Mouse (Mus musculus) large intestine, adult 2 months (tissue): ENCODE measurements around the gene Ahnak2. TPM values are rescaled to one million over a fixed set of nuclear protein-coding genes. Genes with fewer than 3 reads are reported as not detected.

Source experiments
- polyA plus RNA-seq: library from polyadenylated mRNA; depleted of rRNA; stranded (reverse); fragments of >200 nt; gene quantifications from 2 replicates; pipeline ENCODE4 v1.2.3, GENCODE M21; 2012; rRNA removed

The Ahnak2 gene
- polyA plus RNA-seq, 1 experiment: 1.6 TPM

Other genes starting within 250 kb of the Ahnak2 start
- gene Inf2, start 213.9 kb downstream of the Ahnak2 start, polyA plus RNA-seq: 10.4 and 12.6 TPM in 2 replicates
- gene Adssl1, start 182.6 kb downstream of the Ahnak2 start, polyA plus RNA-seq: 0.90 and 1.2 TPM in 2 replicates
- gene Siva1, start 158.0 kb downstream of the Ahnak2 start, polyA plus RNA-seq: 29.9 and 30.4 TPM in 2 replicates
- gene Akt1, start 127.8 kb downstream of the Ahnak2 start, polyA plus RNA-seq: 110 and 119 TPM in 2 replicates
- gene Zbtb42, start 123.8 kb downstream of the Ahnak2 start, polyA plus RNA-seq: 14.0 and 19.9 TPM in 2 replicates
- 53.2 and 63.1 TPM in 2 replicates for gene Cep170b, start 82.2 kb downstream of the Ahnak2 start, polyA plus RNA-seq
- 39.4 and 46.9 TPM in 2 replicates for gene Pld4, start 42.0 kb downstream of the Ahnak2 start, polyA plus RNA-seq
- gene Clba1, start 6.3 kb upstream of the Ahnak2 start, polyA plus RNA-seq: 1.8 and 2.2 TPM in 2 replicates
- gene Cdca4, start 26.8 kb upstream of the Ahnak2 start, polyA plus RNA-seq: 25.2 and 26.2 TPM in 2 replicates
- 6.2 and 8.6 TPM in 2 replicates for gene Gpr132, start 65.6 kb upstream of the Ahnak2 start, polyA plus RNA-seq
- gene Jag2, start 127.1 kb upstream of the Ahnak2 start, polyA plus RNA-seq: 4.6 and 6.0 TPM in 2 replicates
- 55.7 and 58.3 TPM in 2 replicates for gene Nudt14, start 139.5 kb upstream of the Ahnak2 start, polyA plus RNA-seq
- gene Btbd6, start 173.8 kb upstream of the Ahnak2 start, polyA plus RNA-seq: 29.5 and 33.9 TPM in 2 replicates
- 23.4 and 41.5 TPM in 2 replicates for gene Brf1, start 198.0 kb upstream of the Ahnak2 start, polyA plus RNA-seq
- 19.3 and 26.8 TPM in 2 replicates for gene Pacs2, start 211.9 kb upstream of the Ahnak2 start, polyA plus RNA-seq